Mouse (Mus musculus) natural killer cell, adult 2 months (primary cell): ENCODE measurements around the gene Idnk.

Experiments used
- DNase-seq, 2 experiments: peaks; one replicate each; pipeline ENCODE4 v3.0.0; 2022; ENCODE audit warnings: low spot score in 2 of 2

Idnk gene

DNA sequence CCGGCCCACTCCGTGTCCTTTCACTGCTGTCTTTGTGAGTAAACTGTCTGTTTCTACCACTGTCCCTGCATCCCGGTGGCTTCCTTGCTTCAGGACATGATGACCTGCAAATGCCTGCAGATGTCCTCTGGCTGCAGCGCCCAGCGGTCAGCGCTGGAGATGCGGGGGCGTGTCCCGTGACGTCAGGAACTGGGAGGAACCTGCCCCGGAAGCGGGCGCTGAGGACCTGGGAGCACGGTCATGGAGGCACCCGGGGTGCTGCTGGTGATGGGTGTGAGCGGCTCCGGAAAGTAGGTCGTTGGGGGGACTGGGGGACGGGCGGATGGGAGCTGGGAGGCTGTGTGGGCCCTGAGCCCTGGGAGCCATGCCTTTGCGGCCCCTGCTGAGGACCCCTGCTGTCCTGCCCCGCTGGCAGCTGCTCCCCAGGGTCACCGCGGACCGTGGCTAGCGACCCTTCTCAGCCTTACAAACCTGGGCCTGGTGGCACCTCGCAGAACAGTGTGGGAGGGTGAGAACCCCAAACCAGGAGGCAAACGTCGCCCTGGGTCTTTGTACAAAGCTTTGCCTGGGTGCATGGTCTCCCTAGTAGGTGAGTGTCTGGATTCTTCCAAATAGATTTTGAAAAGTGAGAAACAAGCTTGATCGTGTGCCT is at the start of gene Idnk:
Gene Idnk (plus strand): TSS at position 203 of the 652 bp plus-strand sequence.
- peak; percentile 74 to 75 for DNase-seq

DNA sequence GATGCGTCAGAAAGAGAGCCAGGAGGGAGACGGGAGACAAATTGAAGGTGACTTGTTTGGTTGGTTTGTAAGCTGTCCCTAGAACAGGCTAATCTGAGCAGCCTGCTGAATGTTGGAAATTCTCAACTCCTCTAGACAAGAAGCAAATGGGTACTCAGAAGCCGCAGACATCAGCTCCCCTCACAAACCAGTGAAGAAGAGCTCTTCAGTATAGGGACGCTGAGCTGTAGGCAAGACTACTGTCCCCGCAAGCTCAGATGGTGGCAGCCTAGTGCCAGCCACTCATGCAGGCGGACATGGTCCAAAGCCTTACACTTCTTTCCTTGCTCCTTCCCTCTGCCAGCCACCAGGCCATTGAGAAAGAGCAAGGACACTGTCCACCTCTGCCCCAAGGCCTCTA is 46.1 kb upstream of the Idnk start:
- no peak for DNase-seq

DNA sequence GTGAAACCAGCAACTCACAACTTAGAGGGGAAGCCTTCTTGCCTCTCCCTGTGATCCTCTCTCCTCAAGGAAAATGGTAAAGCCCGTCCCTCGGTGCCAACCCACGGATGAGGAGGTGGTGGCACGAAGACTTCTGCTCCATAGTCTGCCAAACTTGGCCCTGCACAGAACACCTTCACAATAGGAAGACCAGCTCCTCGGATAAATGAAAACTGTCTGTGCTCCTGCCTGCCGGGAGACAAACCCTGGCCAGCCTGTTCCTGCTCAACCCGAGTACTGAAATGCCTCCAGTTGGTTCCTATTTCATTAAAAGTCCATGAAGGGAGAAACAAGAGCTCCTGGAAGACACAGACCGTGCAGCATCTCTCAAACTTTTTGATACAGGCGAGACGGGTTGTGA is 45.3 kb upstream of the Idnk start:
- DNase-seq: no peak

DNA sequence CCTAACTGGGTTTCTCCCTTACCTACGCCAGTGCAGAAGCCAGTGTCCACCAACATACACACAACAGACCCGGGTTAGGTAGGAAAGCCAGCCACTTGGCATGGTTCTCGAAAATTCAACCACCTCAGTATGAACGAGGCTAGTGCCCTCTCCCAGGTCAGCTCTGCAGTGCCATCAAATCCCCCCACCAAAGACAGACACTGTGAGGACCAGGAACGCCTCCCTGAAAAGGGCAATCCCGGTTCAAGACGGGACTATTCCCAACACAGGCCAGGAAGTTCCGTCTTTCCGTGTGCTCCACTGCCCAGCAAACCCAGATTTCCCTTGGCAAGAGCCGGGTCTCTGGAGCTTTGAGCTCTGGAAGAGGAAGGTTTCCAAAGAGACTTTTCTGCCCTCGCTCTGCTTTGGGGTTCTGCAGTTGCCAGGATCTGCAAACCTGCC is 44.8 kb upstream of the Idnk start:
- DNase-seq: no peak

DNA sequence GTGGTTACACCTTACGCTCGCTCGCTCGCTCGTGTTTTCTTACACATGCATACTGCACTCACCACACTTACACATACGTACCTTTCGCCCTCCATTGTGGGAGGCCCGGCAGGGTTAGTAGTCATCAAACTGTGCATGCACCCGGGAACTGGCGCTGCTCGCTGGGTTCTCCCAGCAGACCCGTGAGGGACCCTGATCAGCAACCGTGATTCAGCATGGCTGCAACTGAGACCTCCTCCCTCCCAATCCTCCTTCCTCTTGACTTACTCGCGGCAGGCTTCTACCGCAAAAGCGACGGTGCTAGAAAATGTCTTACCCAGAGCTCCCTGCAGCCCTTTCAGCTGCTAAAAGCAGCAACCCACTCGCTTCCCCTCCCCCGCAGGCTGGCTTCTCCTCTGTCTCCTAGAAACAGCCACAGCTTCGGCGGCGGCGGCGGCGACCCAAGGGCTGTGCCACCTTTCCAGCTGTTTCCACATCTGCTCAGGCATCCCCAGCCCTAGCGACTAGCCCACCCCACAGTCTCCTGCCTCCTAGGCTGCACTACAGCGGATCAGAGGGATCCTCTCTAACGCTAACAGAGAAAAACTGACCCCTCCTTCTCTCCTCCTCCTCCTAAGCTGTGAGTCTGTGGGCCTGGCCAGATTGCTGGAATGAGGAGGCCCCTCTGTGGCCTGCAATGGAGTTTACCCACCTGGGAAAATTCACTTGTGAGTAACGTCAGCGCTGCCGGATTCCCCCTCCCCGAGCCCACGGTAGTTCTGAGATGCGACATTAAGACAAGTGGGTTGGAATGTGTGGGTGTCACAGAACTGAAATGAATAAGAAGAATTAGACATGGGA is 44.2 kb upstream of the Idnk start, which contains the start of gene Klhl3:
Gene Klhl3 (minus strand): TSS at position 532 of the 840 bp plus-strand sequence.
- DNase-seq: peak; percentile 27 to 40

DNA sequence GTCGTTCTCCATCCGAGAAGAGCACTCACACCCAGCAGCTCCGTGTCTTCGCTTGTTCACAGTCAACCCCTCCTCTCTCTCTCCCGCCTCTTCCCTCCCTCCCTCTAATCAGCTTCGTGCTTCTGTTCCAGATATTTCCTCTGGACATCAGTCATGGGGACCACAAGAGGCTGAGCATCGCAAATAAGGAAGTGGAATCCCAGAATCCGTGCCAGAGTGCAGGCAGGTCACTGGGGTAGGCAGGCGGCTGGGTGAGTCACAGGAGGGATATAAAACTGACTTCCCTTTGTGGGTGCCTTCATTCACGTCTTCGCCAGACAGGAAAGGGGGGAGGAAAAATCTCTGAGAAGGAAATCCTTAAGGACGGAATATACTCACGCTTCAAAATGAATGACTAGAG is 42.2 kb upstream of the Idnk start:
- DNase-seq: no peak

DNA sequence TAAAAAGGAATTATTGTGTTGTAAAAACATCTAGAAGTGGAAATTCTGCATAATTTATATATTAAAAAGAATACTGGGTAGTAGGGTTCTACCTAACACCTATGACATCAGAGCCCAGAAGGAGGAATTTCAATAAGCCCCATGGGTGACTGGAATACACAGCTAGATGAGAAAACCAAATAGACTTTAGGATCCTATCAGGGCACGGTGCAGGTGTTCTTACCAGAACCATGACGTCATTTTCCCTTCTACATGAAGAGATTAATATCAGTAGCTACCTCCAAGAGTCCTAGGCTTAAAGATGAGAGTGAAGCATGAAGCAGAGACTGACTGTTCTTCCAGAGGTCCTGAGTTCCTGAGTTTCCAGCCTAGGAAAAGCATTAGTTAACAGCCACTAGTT is 40.6 kb upstream of the Idnk start:
- no peak for DNase-seq

DNA sequence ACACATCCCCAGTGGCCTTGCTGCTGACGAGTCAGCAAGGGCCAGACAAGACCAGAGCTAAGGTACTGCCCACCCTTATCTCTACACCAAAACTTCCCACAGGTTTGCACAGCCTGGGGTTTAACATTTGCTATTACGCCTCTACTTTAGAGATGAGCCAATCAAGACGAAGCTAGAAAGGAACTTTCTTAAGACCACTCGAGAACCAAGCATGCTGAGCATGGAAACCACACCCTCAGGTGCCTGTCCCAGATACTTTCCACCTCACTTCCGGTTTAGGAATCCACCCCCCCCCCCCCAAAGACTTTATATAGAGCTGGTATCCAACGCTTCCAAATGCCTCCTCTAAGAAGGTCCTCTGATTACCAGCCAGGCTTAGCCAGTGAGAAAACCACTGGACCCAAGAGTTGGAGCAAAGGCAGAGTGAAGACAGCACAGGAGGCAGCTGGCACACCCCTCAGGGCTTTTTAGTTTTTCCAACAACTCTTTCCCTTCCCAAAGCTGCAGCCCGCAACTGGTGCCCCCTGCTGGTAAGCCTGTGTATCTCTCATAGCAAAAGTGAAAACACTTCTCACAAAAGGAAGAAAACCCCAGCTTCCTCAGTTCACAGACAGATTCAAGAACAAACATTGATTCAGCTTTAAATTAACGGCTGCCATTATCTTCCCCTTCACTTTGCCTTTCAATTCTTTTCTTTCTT is 40.0 kb upstream of the Idnk start:
- DNase-seq: peak; percentile 33 to 65

DNA sequence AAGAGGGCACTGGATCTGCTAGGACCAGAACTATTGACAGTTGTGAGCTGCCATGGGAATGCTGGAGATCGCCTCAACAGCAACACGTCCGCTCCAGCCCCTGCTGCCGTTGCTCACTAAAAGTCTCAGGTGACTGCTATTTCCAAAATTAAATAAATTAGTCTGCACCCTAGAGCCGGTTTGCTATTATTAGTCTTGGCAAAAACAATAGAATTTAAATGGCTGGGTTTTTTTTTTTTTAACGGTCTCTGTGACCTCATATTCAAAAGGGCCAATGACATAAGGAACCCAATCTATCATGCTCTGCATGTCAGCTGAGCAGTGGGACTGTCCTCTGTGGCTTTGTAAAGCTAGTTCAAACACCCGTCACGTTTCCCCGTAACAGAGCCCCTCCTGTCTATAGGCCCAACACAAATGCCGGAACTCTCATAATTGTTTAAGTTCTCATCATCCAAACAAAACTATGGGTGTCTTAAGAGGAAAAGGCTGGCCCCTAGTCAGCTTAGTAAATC is 34.6 kb upstream of the Idnk start:
- DNase-seq: no peak

DNA sequence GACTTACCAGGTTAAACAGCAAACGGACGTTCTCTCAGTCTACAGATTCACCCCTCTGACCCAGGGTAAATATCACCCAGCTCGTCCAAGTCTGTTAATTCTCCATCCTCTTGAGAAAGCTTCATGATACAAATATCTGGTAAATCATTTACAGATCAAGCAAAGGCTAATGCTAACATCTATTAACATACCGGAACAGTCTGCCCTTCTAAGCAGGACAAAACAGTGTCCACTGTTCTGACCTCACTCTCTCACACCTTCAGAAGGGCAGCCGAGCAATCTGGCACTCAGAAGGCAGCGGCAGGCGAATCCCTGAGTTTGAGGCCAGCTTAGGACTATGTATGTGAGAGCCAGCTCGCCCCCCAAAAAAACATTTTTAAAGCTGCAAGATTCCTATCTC is 34.1 kb upstream of the Idnk start:
- no peak for DNase-seq

DNA sequence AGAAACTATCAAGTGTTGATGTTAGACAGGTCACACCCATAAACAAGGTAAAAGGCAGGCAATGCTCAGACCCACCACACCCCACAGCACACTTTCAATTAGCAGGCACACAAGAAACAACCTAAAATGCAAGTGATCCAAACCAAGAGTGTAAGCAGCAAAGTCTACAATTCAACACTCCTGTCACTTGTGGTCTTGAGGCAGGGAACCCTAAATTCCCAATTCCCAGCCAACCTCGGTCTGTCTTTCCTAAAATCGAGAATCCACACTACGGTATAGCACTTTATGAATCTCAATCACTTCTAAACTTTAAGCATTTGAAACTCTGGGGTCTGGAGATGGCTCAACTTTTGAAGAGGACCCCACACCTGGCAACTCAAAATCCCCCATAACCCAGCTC is 33.2 kb upstream of the Idnk start:
- DNase-seq: no peak

DNA sequence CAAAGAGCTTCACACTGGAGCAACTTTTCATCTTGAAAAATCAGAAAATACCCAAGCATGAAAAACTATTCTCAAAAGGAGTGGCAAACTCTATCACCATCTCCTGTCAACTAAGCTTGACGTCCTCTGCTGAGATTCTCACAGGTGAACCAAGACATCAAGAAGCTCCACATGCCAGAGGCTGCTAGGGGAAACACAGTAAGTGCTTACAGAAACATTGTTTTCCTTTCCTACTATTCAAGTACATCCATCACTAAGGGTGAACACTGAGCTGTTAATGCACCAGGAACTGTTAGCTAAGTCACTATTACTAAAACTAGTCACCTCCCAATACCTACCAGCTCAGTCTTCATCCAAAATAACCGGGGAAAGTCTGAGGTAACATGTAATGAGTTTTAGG is 32.5 kb upstream of the Idnk start:
- no peak for DNase-seq

DNA sequence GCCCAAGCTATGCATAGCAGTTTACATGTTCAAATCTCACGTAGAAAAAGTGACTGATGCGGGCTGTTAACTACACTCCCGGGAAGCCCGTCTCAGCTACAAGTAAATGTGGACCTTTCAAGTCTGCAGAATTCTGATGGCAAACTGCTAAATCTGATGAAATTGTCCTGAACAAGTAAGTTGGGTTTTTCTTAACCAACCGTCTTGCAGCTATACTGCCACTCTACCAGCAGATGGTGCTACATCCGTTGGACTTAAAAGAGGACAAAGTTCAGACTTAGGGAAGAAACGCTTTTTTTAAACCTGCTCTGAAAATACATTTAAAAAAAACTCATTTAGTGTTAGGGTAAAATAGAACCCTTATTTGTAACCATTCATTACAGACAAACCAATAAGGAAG is 31.3 kb upstream of the Idnk start:
- DNase-seq: peak; percentile 56 to 62

DNA sequence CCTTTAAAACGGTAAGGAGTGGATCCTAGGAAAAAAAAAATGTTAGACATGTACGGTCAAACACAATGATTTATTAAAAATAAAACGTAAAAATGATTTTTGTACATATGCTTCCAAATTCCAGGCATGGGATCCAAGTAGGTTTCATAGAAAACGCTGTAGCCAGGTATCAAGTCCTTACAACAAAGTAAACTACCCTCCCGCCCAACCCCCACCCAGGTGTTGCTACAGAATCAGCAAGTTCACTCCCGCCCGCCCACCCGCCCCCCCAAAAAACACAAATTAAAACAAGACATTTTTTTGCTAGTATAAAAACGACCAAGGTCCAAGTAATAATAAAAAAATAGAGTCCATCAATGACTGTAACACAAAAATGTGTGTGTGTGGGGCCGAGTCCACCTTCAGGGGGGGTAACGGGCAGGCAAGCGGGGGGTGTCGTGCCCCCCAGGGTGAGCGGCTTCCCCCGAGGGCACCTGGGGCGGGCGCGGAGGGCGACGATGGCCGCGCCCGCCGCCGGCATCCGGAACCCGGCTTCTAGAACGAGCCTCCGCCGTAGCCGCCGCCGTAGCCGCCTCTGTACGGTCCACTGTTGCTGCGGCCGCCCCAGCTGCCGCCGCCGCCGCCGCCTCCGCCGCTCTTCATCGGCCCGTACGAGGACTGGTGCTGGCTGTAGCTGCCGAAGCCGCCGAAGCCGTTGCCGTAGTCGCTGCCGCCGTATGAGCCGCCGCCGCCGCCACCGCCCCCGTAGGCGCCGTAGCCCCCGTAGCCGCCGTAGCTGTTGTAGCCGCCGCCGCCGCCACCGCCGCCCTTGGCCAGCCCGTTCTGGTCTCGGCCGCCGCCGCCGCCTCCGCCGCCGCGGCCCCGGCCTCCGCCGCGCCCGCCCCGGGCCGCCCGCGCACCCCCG is 30.3 kb upstream of the Idnk start:
- peak in 1 of 2 experiments; percentile 25 for DNase-seq

DNA sequence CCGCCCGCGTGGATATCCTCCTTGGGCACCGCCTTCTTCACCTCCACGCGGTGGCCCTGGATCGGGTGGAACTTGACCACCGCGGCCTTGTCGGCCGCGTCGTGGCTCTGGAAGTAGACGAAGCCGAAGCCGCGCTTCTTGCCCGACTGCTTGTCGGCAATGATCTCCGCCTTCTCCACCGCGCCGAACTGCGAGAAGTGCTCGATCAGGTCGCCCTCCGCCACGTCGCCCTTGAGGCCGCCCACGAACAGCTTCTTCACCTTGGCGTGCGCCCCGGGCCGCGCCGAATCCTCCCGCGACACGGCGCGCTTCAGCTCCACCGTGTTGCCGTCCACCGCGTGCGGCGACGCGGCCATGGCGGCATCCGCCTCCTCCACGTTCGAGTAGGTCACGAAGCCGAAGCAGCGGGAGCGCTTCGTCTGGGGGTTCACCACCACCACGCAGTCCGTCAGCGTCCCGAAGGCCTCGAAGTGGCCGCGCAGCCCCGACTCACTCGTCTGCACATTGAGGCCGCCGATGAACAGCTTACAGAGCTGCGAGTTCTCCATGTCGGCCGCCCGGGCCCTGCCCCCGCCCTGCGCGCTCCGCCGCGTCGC is 29.6 kb upstream of the Idnk start:
- DNase-seq: no peak

DNA sequence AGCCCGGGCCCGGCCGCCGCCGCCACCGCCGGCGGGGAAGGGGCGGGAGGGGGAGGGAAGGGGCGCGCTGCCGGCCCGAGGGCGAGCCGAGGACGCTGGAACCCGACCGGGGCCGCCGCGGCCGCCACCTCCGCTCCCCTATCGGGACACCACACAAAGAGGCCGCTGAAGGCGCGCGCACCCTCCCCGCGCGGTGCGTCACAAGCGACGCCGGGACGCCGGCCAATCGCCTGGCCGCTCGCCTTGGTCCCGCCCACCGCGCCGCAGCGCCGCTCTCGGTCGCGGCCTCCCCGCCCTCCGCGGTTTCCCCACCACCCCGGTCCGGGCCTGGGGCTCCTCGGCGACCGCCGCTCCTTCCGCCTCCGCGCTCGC is 29.1 kb upstream of the Idnk start, which contains the start of gene Hnrnpa0:
Gene Hnrnpa0 (minus strand): TSS at position 161 of the 372 bp plus-strand sequence.
- peak; percentile 94 to 95 for DNase-seq

DNA sequence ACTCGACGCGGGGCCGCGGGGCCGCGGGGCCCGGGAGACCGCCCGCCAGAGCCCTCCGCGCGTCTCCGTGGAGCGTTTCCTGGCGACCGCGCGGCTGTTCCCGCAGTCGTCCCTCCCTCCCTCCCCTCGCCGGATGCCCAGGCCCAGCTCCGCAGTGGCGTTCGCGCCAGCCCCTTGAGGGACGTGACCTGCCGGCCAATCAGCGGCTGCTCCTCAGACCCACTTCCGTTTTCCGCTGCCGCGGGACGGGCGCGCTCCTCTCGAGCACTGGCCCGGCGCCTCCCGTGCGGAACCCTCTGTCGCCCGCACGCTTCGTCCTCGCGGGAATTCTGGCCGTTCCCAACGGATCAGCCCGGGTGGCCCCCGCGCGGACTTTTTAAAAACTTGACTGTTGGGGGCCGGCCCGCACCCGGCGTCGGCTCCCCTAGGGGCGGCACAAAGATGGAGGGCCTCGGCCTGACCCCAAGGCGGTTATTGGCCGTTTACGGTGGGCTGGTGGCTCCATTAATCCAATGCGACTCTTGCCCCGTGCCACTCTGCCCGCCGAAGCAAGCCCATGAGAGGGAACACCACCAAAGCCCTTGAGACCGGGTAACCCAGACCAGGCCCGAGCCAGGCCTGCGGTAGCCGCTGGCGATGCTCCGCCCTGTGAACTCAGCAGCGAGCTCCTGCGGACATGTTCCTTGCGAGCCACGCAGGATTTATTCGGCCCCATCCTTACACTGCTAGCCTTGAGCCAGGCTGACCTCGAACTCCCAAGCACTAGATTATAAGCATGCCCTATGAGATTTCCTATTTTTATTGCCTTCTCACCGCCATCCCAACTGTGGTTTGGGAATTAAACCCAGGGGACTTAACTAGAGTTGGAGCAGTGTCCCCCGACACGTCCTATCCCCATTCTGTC is 28.4 kb upstream of the Idnk start:
- peak; percentile 93 to 94 for DNase-seq

DNA sequence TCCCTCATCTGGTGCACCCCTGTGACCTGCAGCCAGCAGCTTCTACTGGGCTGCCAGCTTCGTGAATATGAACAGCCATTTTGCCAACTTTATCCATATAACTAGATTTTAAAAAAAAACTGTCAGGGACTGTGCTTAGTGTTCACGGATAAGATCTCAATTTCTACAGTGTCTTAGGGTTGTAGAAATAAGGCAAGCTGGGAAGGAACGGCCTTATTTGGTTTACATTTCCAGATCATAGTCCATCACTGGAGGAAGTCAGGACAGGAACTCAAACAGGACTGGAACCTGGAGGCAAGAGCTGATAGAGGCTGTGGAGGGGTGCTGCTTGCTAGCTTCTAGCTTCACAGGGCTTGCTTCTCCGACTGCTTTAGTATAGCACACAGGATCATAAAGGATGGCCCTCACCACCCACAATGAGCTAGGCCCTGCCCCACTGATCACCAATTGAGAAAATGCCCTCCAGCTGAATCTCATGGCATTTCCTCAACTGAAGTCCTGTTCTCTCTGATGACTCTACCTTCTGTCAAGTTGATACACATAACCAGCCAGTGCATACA is 27.7 kb upstream of the Idnk start:
- no peak for DNase-seq

DNA sequence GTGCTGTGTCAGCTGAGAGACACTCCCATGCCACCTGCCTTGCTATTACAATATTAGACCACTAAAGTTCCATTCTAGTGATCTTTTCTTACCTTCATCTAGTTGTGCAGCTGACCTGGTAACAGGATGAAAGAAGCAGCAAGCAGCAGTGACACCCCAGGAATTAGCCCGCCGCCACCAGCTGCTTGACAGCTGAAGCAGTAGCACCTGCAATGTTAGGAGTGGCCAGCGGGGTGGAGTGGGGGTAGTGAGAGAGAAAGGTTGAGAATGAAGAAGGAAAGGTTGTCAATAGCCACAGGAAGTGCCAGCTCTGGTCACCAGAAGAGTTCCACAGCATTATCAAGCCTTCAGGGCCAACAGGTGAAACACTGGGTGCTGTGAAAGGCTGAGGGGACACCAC is 25.8 kb upstream of the Idnk start:
- DNase-seq: peak in 1 of 2 experiments; percentile 20
